Mouse (Mus musculus) bone marrow, adult 2 months (tissue): Measurements from ENCODE around the gene Trmt10a. TPM values are rescaled to one million over a fixed set of nuclear protein-coding genes. Genes with fewer than 3 reads are reported as not detected.
A peak's percentile ranks its signal among the peaks of the same experiment; 100 is the strongest.
"Not testable (repeated sequence)": the region's sequence is repeated elsewhere in the genome, so short reads cannot be mapped to it uniquely, and the experiment has no call there.

Experiments
- H3K27ac ChIP-seq: fragments of 200-500 bp; 2 replicates; pipeline ENCODE4 v1.5.1; 2012; ENCODE audit warnings: low read depth, mild to moderate bottlenecking, control low read depth, inconsistent platforms, low read length; ENCODE audit not compliant: control insufficient read depth, poor library complexity, insufficient read depth
- H3K4me1 ChIP-seq: fragments of 200-500 bp; 2 replicates; pipeline ENCODE4 v1.6.1; 2011; ENCODE audit warnings: low read length; ENCODE audit not compliant: control insufficient read depth, insufficient read depth
- H3K4me3 ChIP-seq: fragments of 200-500 bp; replicated peaks from 2 replicates; pipeline ENCODE3; 2011; ENCODE audit warnings: mild to moderate bottlenecking, low read depth, low read length, control low read depth; ENCODE audit not compliant: control insufficient read depth
- CTCF ChIP-seq: fragments of 200-500 bp; IDR thresholded peaks from 2 replicates; pipeline ENCODE4 v1.5.1; 2011; ENCODE audit warnings: low read length, control low read depth; ENCODE audit not compliant: control insufficient read depth, insufficient read depth
- POLR2A ChIP-seq: fragments of 200-500 bp; IDR thresholded peaks from 2 replicates; pipeline ENCODE4 v1.6.1; 2011; ENCODE audit warnings: low read depth, mild to moderate bottlenecking, control low read depth, low read length, borderline replicate concordance; ENCODE audit not compliant: control insufficient read depth
- WGBS: fragments of 180-500 bp; shearing (Covaris S2); methylation state at CpG from one replicate; pipeline ENCODE4 v1.1.7; 2018; 5-methylcytosine and 5-hydroxymethylcytosine counted together
- polyA plus RNA-seq: library from polyadenylated mRNA; stranded (reverse); fragments of >200 nt; gene quantifications from 2 replicates; pipeline ENCODE4 v1.2.4, GENCODE M21; 2011; ENCODE audit warnings: low replicate concordance; ENCODE audit not compliant: missing spikeins, insufficient read depth, insufficient read length

The Trmt10a gene
- polyA plus RNA-seq, 1 experiment = 4.3 TPM

DNA sequence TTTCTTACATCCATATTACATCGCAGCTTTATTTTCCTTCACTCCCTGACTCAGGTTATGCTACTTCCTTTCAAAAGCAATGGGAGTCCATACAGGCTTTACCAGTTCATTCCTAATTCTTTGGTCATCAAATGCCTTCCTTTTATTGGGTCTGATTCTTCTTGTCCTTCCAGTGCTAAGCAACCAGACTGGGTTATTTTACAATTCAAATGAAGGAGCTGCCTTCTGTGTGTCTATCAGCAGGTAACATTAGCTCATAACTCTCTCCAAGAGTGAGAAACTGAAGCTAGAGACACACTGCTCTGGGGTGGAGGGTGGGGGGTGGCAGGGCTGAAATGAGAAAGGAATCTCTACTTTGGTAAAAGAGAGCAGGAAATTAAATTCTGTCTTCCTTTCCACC lies 12.6 kb upstream of the Trmt10a start:
- no peak overlapping the region for H3K4me3 ChIP-seq
- H3K27ac ChIP-seq = no peak overlapping the region
- H3K4me1 ChIP-seq = no peaks in the 10 kb centered on the region
- TF ChIP-seq CTCF (no peak), POLR2A (no peak)
- WGBS = 85% methylated on average over 1 of the region's 1 CpGs

- Histone ChIP-seq H3K4me3 (no peak overlapping the region), H3K27ac (no peak overlapping the region), H3K4me1 (no peaks in the 10 kb centered on the region)
- TF ChIP-seq CTCF (no peak), POLR2A (no peak)
- 78% methylated on average over 9 of the region's 9 CpGs for WGBS
Measured at GRCm38 (mm10) chr3:138131168-138131567, 12.1 kb upstream of the Trmt10a start.

- 79% methylated on average over 8 of the region's 8 CpGs for WGBS
- Histone ChIP-seq H3K4me1 (no peaks in the 10 kb centered on the region), H3K4me3 (no peak overlapping the region), H3K27ac (no peak overlapping the region)
- TF ChIP-seq POLR2A (no peak), CTCF (no peak)
Measured at GRCm38 (mm10) chr3:138133463-138133862, 9.8 kb upstream of the Trmt10a start.

GRCm38 (mm10) chr3:138133916-138134315 lies 9.3 kb upstream of the Trmt10a start:
- Histone ChIP-seq H3K4me1 (no peaks in the 10 kb centered on the region), H3K27ac (no peak overlapping the region), H3K4me3 (no peak overlapping the region)
- TF ChIP-seq CTCF (no peak), POLR2A (no peak)
- WGBS = 30% methylated on average over 11 of the region's 11 CpGs

DNA sequence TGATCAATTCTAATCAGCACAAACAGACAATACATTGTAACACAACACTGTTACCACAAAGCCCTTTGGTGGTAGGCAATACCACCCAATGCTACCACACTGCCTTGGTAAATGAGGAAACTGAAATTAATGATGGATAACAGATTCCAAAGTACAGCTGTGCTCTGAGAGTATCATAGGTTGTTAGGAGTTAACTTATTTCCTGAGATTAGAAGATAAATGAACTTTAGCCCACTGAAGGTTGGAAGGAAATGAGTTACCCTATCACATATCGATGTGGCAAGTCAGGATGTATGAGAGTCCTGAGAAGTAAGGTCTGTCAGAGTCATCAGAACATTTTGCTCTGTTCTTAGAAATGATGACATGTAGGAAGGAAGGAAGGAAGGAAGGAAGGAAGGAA lies 8.7 kb upstream of the Trmt10a start:
- TF ChIP-seq CTCF (no peak), POLR2A (no peak)
- 24% methylated on average over 1 of the region's 1 CpGs for WGBS
- H3K27ac ChIP-seq = no peak overlapping the region
- H3K4me3 ChIP-seq = no peak overlapping the region
- H3K4me1 ChIP-seq = no peaks in the 10 kb centered on the region

DNA sequence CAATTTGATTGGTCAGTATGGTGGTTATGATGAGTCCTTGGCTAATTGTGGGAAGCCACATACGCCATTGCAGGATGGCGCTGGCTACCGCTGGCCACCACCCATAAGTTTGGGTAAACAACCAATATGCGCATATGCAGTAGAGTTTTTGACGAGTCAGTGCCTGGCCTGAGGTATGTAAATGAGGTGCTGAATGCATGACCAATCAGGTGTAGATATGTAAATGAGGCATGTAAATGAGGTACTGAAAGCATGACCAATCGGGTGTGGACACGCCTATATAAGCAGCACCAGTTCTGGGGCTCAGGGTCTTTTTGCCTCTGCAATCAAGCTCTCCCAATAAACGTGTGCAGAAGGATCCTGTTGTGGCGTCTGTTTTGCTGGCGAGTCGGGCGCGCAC lies 5.1 kb upstream of the Trmt10a start:
- not testable (repeated sequence) for H3K4me1 ChIP-seq, H3K4me3 ChIP-seq, H3K27ac ChIP-seq
- 90% methylated on average over 13 of the region's 13 CpGs for WGBS

DNA sequence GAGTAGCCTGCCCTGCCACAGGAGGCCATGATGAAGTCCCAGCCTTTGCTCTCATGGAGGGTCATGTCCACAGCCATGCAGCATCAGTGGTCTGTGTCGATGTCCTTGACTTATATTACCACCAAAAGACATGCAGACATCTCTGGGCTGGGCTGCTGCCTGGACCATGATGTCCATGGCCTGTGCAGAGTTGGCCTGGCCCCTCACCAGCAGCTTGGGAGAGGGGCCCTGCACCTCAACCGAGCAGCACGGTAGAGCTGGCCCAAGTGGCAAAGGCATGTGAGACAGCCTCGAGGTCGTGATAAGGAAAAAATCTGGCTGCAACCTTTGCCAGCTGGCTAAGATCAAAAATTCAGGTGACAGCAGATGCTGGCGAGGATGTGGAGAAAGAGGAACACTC lies 3.6 kb upstream of the Trmt10a start:
- Histone ChIP-seq H3K27ac (no peak overlapping the region), H3K4me3 (no peak overlapping the region), H3K4me1 (no peaks in the 10 kb centered on the region)
- TF ChIP-seq POLR2A (no peak), CTCF (no peak)
- WGBS = 68% methylated on average over 6 of the region's 6 CpGs

DNA sequence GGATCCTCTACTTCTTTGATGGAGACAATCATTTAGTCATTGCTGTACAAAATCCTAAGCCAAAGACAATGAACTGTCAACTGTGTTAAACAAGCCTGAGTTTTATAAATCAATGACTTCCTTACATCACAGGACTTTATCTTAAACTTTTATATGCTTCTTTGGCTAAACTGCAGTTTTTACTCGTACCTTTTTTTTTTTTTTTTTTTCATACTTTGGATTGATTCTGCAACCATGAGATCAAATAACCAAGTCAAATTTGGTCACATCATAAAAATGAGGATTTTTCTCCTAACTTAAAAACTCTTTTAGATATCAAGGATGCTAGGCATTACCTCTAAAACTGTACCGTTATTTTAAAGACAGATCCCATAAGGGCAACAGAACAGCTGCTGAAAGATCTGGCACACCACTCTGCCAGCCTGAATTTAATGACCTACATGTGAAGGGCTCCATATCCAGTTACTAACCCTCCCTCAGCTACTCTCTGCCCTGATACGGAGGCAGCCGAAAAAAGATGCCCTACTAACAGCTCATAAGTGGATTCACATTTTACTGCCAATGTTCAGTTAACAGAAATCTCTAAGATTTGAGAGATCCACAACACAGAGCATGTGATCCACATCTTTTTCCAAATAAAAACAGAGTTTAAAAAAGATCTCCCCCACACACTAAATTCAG lies 1.1 kb upstream of the Trmt10a start:
- Histone ChIP-seq H3K4me3 (no peak overlapping the region), H3K27ac (no peak overlapping the region), H3K4me1 (no peaks in the 10 kb centered on the region)
- TF ChIP-seq POLR2A (no peak), CTCF (no peak)
- WGBS = 65% methylated on average over 4 of the region's 4 CpGs

DNA sequence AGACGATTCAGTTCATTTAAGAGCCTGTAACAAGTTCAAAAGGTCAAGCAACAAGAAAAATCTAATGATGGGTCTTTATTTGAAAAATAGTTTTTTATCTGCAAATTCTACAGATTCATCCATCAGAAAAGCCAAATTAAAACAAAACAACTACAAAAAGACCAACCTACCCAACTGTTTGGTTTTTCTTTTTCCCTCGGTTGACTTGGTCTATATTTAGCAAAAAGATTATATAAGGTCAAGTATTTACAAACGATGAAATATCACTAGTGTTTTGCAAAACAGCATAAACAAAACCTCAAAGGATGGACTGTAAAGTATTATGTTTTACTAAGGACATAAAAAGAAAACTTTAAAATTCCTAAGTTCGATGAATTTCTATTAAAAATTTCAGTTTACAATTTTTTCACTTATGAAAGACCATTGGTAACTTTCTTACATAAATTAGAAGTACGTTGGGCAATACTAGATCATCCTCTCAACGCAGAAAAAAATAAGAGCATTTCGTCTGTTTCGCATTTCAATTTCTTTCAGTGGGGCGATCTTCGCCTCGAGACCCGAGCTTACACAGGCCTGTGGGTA lies 424 bp upstream of the Trmt10a start:
- Histone ChIP-seq H3K4me3 (peak overlapping the region; percentile 90), H3K27ac (peak overlapping the region; percentile 96), H3K4me1 (no peaks in the 10 kb centered on the region)
- TF ChIP-seq CTCF = no peak
- no peak for TF ChIP-seq POLR2A
- 3% methylated on average over 12 of the region's 12 CpGs for WGBS
